Mouse (Mus musculus) liver, embryonic 11.5 days (tissue): ENCODE measurements around the gene Tuft1. TPM values are rescaled to one million over a fixed set of nuclear protein-coding genes. Genes with fewer than 3 reads are reported as not detected.

Experiments
- ATAC-seq: fragments of 200-750 bp; cut with Nextera tagmentation; replicated peaks from 2 replicates; pipeline ENCODE4 v1.8.0; 2017; ENCODE audit warnings: moderate number of reproducible peaks, mild to moderate bottlenecking, moderate TSS enrichment, moderate library complexity; ENCODE audit not compliant: low FRiP score
- DNase-seq: peaks from one replicate; pipeline ENCODE4 v3.0.0-alpha.2; 2017; ENCODE audit warnings: low spot score
- H3K27ac ChIP-seq: fragments of 300-500 bp; sonication (generic); 2 replicates; pipeline ENCODE4 v1.5.1; 2014; ENCODE audit warnings: mild to moderate bottlenecking, low read depth, low read length, control low read depth
- H3K27me3 ChIP-seq: fragments of 300-500 bp; sonication (generic); replicated peaks from 2 replicates; pipeline ENCODE4 v1.6.1; 2014; ENCODE audit warnings: low read length, mixed read lengths; ENCODE audit not compliant: control insufficient read depth, insufficient read depth
- H3K36me3 ChIP-seq: fragments of 300-500 bp; sonication (generic); 2 replicates; pipeline ENCODE4 v1.6.1; 2014; ENCODE audit warnings: mild to moderate bottlenecking, low read length, moderate library complexity, mixed read lengths; ENCODE audit not compliant: control insufficient read depth, insufficient read depth
- H3K4me1 ChIP-seq: fragments of 300-500 bp; sonication (generic); replicated peaks from 2 replicates; pipeline ENCODE4 v1.6.1; 2014; ENCODE audit warnings: low read length, mixed read lengths; ENCODE audit not compliant: control insufficient read depth, insufficient read depth
- H3K4me2 ChIP-seq: fragments of 300-500 bp; sonication (generic); 2 replicates; pipeline ENCODE4 v1.6.1; 2014; ENCODE audit warnings: mild to moderate bottlenecking, control low read depth, moderate library complexity
- H3K4me3 ChIP-seq: fragments of 300-500 bp; sonication (generic); 2 replicates; pipeline ENCODE4 v1.5.1; 2014; ENCODE audit warnings: low read depth, low read length, control low read depth
- H3K9ac ChIP-seq: fragments of 300-500 bp; sonication (generic); 2 replicates; pipeline ENCODE4 v1.6.1; 2014; ENCODE audit warnings: low read depth, low read length, control low read depth
- H3K9me3 ChIP-seq: fragments of 300-500 bp; sonication (generic); 2 replicates; pipeline ENCODE4 v1.6.1; 2016; ENCODE audit warnings: low read length, inconsistent platforms, mixed read lengths; ENCODE audit not compliant: control insufficient read depth
- WGBS: fragments of 180-500 bp; shearing (Covaris S2); extraction: QIAGEN DNeasy Blood & Tissue Kit; methylation state at CpG from one replicate; pipeline ENCODE4 v1.1.7; 2014; 5-methylcytosine and 5-hydroxymethylcytosine counted together
- polyA plus RNA-seq: library from polyadenylated mRNA; unstranded; fragments of >200 nt; fragmentation: Nextera tagmentation; extraction: Ambion mirVana; gene quantifications from 2 replicates; pipeline ENCODE4 v1.2.1, GENCODE M21; 2014

Gene Tuft1
- polyA plus RNA-seq, 1 experiment from 2014 or later = 8.8 TPM

- H3K36me3 ChIP-seq = no peaks in the 10 kb centered on the region
- H3K9me3 ChIP-seq = no peaks in the 10 kb centered on the region
- 66% methylated on average over 2 of the region's 2 CpGs for WGBS
- H3K27ac ChIP-seq = no peak overlapping the region
- peaks cover 2% of the 10 kb centered on the region; the same call in 1 of the 2 replicates for H3K4me1 ChIP-seq
- no peak overlapping the region for H3K4me3 ChIP-seq
- no peak for DNase-seq
- no peak for ATAC-seq
- no peak overlapping the region for H3K9ac ChIP-seq
- no peaks in the 10 kb centered on the region for H3K27me3 ChIP-seq
- H3K4me2 ChIP-seq = no peak overlapping the region
These were observed 91.4 kb downstream of the Tuft1 start for GRCm38 (mm10) chr3:94567242-94567641.

- 86% methylated on average over 2 of the region's 2 CpGs for WGBS
- H3K4me1 ChIP-seq = peaks cover 2% of the 10 kb centered on the region; the same call in 1 of the 2 replicates
- ATAC-seq (no peak), DNase-seq (no peak)
- H3K36me3 ChIP-seq = no peaks in the 10 kb centered on the region
- H3K9me3 ChIP-seq = no peaks in the 10 kb centered on the region
- H3K27ac ChIP-seq = no peak overlapping the region
- no peak overlapping the region for H3K4me3 ChIP-seq
- H3K4me2 ChIP-seq = no peak overlapping the region
- no peak overlapping the region for H3K9ac ChIP-seq
- no peaks in the 10 kb centered on the region for H3K27me3 ChIP-seq
These were observed 93.1 kb downstream of the Tuft1 start for GRCm38 (mm10) chr3:94565557-94565956.

GRCm38 (mm10) chr3:94565127-94565526 lies 93.5 kb downstream of the Tuft1 start:
- 70% methylated on average over 3 of the region's 3 CpGs for WGBS
- Histone ChIP-seq H3K4me3 (no peak overlapping the region), H3K4me2 (no peak overlapping the region), H3K9me3 (no peaks in the 10 kb centered on the region), H3K9ac (no peak overlapping the region), H3K4me1 (peaks cover 2% of the 10 kb centered on the region; the same call in 1 of the 2 replicates), H3K27me3 (no peaks in the 10 kb centered on the region), H3K27ac (no peak overlapping the region), H3K36me3 (no peaks in the 10 kb centered on the region)
- no peak for DNase-seq
- no peak for ATAC-seq

GRCm38 (mm10) chr3:94564356-94565010 lies 94.2 kb downstream of the Tuft1 start:
- ATAC-seq (no peak), DNase-seq (no peak)
- Histone ChIP-seq H3K4me3 (no peak overlapping the region), H3K4me2 (no peak overlapping the region), H3K27ac (no peak overlapping the region), H3K36me3 (peaks cover 2% of the 10 kb centered on the region; the same call in 1 of the 2 replicates), H3K4me1 (peaks cover 2% of the 10 kb centered on the region; the same call in 1 of the 2 replicates), H3K27me3 (no peaks in the 10 kb centered on the region), H3K9me3 (no peaks in the 10 kb centered on the region), H3K9ac (no peak overlapping the region)
- 75% methylated on average over 4 of the region's 4 CpGs for WGBS

DNA sequence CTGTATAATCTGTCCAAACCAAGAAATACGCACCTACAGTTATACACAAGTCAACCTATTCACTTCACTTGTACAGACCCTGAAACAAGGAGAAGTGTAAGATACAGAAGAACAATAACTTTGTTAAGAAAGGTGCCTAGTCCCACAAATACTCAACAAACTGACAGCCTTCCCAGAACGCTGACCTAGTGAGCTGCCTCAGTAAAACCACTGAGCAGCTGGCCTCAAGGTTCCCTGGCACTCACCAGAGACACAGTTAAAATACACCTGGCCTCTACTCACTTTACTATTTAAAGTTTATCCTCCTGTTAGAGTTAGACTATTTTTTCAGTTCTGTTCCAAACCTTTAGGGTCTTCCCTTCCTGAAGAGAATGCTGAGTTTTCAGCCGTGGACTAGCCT lies 95.5 kb downstream of the Tuft1 start:
- DNase-seq (no peak), ATAC-seq (no peak)
- peaks cover 2% of the 10 kb centered on the region; the same call in 1 of the 2 replicates for H3K4me1 ChIP-seq
- H3K9ac ChIP-seq = no peak overlapping the region
- 71% methylated on average over 3 of the region's 3 CpGs for WGBS
- no peaks in the 10 kb centered on the region for H3K9me3 ChIP-seq
- no peak overlapping the region for H3K4me2 ChIP-seq
- no peak overlapping the region for H3K4me3 ChIP-seq
- H3K27ac ChIP-seq = no peak overlapping the region
- peaks cover 8% of the 10 kb centered on the region; the same call in 1 of the 2 replicates for H3K36me3 ChIP-seq
- no peaks in the 10 kb centered on the region for H3K27me3 ChIP-seq

Other genes starting within 250 kb of the Tuft1 start
- gene Tdrkh, start 245.6 kb downstream of the Tuft1 start, polyA plus RNA-seq = 10.4 and 11.4 TPM in 2 replicates
- 84.9 and 87.3 TPM in 2 replicates for gene Mrpl9, start 215.6 kb downstream of the Tuft1 start, polyA plus RNA-seq
- gene Oaz3, start 215.0 kb downstream of the Tuft1 start, polyA plus RNA-seq = 0.51 and 0.53 TPM in 2 replicates
- 2.9 and 3.8 TPM in 2 replicates for gene Celf3, start 180.6 kb downstream of the Tuft1 start, polyA plus RNA-seq
- gene Riiad1, start 178.5 kb downstream of the Tuft1 start, polyA plus RNA-seq = 0.53 TPM in 1 of 2 replicates, not detected in the other
- gene Snx27, start 76.2 kb downstream of the Tuft1 start, polyA plus RNA-seq = 24.4 and 24.7 TPM in 2 replicates
- not detected in 2 replicates for gene Gm10972, start 15.8 kb downstream of the Tuft1 start, polyA plus RNA-seq
- 1.7 and 2.6 TPM in 2 replicates for gene Selenbp2, start 34.7 kb upstream of the Tuft1 start, polyA plus RNA-seq
- gene Cgn, start 127.6 kb upstream of the Tuft1 start, polyA plus RNA-seq = 10.6 and 11.5 TPM in 2 replicates
- 12.2 and 12.7 TPM in 2 replicates for gene Pogz, start 178.7 kb upstream of the Tuft1 start, polyA plus RNA-seq
- 342 and 349 TPM in 2 replicates for gene Psmb4, start 228.1 kb upstream of the Tuft1 start, polyA plus RNA-seq